Mouse (Mus musculus) erythroblast, embryonic 14.5 days (primary cell): ENCODE measurements around the gene Dst.

ENCODE experiments used
- GATA1 ChIP-seq: IDR thresholded peaks from 2 replicates; pipeline ENCODE4 v1.6.1; 2012; ENCODE audit warnings: low read length, inconsistent platforms, mixed read lengths
- TAL1 ChIP-seq: IDR thresholded peaks from 3 replicates; pipeline ENCODE4 v1.6.1; 2012; ENCODE audit warnings: low read length, inconsistent platforms, mixed read lengths

DNA sequence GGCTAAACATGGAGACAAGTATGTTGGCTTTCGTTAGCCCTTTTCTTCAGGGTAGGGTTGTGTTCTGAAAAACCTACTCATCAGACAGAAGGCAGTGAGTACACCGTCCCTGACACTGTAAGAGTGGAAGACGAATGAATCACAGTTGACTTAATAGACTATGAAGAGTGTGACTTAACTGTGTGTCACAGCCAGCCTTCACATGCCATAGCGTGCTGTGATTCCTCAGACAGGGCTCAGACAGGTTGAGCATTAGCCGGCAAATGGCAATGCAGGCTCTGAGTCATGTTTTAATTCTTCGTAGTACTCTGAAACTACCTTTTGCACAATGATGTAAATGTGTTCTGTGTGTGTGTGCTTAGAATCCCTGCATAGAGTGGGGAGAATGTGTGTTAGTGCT, 278.0 kb downstream of the Dst start:
- TF ChIP-seq TAL1 (no peak), GATA1 (no peak)
